Mouse (Mus musculus) forebrain, embryonic 15.5 days (tissue): ENCODE measurements at regions not wholly inside any gene's neighbourhood (a gene's known extent, or its start where the extent isn't known, plus 50 kb on each side); places are given as distances from the start of the nearest gene placed in this dataset.
A peak's percentile ranks its signal among the peaks of the same experiment; 100 is the strongest.

Source experiments
- ATAC-seq: fragments of 200-750 bp; cut with Nextera tagmentation; replicated peaks from 2 replicates; pipeline ENCODE4 v1.8.0; 2017; ENCODE audit warnings: mild to moderate bottlenecking, moderate TSS enrichment, moderate library complexity
- H3K27ac ChIP-seq: fragments of 300-500 bp; sonication (generic); replicated peaks from 2 replicates; pipeline ENCODE4 v1.5.1; 2015; ENCODE audit warnings: mild to moderate bottlenecking, inconsistent platforms
- H3K27me3 ChIP-seq: fragments of 300-500 bp; sonication (generic); 2 replicates; pipeline ENCODE4 v1.6.1; 2015; ENCODE audit warnings: inconsistent platforms
- H3K36me3 ChIP-seq: fragments of 300-500 bp; sonication (generic); 2 replicates; pipeline ENCODE4 v1.6.1; 2015; ENCODE audit warnings: mild to moderate bottlenecking, inconsistent platforms
- H3K4me1 ChIP-seq: fragments of 300-500 bp; sonication (generic); 2 replicates; pipeline ENCODE4 v1.6.1; 2015; ENCODE audit warnings: inconsistent platforms
- H3K4me2 ChIP-seq: fragments of 300-500 bp; sonication (generic); replicated peaks from 2 replicates; pipeline ENCODE4 v1.6.1; 2015; ENCODE audit warnings: mild to moderate bottlenecking, inconsistent platforms
- H3K4me3 ChIP-seq: fragments of 300-500 bp; sonication (generic); 2 replicates; pipeline ENCODE4 v1.5.1; 2015; ENCODE audit warnings: mild to moderate bottlenecking, inconsistent platforms
- H3K9ac ChIP-seq: fragments of 300-500 bp; sonication (generic); replicated peaks from 2 replicates; pipeline ENCODE4 v1.6.1; 2015; ENCODE audit warnings: mild to moderate bottlenecking, inconsistent platforms
- H3K9me3 ChIP-seq: fragments of 300-500 bp; sonication (generic); 2 replicates; pipeline ENCODE4 v1.6.1; 2016; ENCODE audit warnings: inconsistent platforms
- WGBS: fragments of 180-500 bp; shearing (Covaris S2); methylation state at CpG from one replicate; pipeline ENCODE4 v1.1.7; 2015; ENCODE audit warnings: mixed read lengths; 5-methylcytosine and 5-hydroxymethylcytosine counted together

DNA sequence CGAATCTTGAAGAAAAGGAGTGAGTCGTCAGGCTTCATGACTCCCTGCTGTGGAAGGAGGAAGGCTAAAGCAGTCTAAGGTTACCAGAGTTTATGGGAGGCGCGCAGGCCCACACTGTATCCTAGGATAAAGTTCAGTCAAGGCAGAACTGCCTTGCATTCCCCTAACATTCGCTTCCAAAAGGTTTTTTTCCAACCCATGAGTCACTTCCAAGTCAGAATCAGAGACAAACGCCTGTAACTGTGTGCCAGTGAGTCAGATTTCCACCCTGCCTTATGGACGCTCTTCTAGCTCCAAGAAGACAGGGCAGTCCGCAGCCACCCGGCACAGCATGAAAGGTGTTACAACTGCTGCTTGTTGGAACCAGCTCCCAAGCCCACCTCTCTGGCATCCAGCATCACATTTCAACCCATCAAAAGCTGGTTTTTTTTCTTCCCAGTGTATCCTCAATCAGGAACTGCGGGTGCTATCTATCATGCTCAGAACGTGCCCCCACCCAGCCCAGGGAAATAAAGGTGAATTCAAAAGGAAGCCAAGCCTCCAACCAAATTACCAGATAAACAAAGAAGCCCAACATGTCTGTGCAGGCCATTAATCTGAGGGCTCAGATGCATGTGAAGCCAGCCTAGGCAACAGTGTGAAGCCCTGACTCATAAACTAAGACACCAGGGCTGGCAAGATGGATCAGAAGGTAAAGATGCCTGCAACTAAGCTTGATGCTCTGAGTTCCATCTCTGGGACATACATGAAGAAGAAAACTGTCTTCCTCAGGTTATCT, 138.2 kb upstream of the Tbl1xr1 start:
- Histone ChIP-seq H3K27me3 (no peaks in the 10 kb centered on the region), H3K9ac (no peak overlapping the region), H3K9me3 (no peaks in the 10 kb centered on the region), H3K27ac (peak overlapping the region; percentile 52), H3K4me1 (peaks cover 43% of the 10 kb centered on the region), H3K4me3 (no peak overlapping the region), H3K4me2 (no peak overlapping the region), H3K36me3 (no peaks in the 10 kb centered on the region)
- no peak for ATAC-seq
- WGBS = 48% methylated on average over 11 of the region's 11 CpGs

DNA sequence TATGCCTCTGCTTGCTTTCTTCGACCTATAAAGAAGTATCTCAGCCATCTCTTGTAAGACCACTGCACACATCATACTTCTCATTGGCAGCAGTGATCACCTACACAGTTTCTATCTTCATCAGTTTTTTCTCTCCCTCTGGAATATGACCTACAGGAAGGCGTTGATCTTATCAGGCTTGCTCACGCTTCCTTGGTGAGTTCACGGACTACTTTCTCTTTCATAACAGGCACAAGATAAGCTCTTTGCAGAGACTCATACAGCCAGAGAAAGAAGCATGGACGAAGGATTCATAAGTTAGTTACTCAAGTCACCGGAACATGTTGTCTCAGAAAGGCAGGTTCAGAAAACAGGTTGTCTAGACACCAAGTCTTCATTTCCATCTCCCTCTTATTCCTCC, 136.7 kb upstream of the Tbl1xr1 start:
- no peak overlapping the region for H3K27ac ChIP-seq
- 95% methylated on average over 6 of the region's 6 CpGs for WGBS
- H3K9me3 ChIP-seq = no peaks in the 10 kb centered on the region

DNA sequence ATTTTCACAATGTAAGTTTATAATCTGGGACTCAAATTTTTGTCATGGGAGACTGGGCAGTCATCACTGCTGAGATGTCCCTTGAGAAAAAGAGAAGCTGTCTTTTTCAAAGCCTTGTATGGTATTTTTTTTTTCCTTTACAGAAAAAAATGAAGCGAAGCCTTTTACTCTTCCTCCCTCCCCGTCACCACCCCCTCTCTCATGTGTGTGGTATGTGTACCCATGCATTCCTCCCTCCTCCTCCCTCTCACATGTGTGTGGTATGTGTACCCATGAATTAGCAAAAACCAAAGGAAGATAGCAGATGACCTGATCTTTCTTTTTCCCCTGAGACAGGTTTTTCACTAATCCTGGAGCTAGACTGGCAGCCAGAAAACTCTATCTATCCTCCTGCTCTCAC, 134.9 kb upstream of the Tbl1xr1 start:
- no peak for ATAC-seq
- Histone ChIP-seq H3K4me2 (no peak overlapping the region), H3K4me3 (no peak overlapping the region), H3K36me3 (no peaks in the 10 kb centered on the region), H3K9me3 (no peaks in the 10 kb centered on the region), H3K9ac (no peak overlapping the region), H3K4me1 (peaks cover 19% of the 10 kb centered on the region), H3K27me3 (no peaks in the 10 kb centered on the region), H3K27ac (no peak overlapping the region)
- WGBS = 93% methylated on average over 2 of the region's 2 CpGs

More for the DNA sequence above, 136.7 kb upstream of the Tbl1xr1 start:
- peaks cover 35% of the 10 kb centered on the region for H3K4me1 ChIP-seq
- no peak overlapping the region for H3K9ac ChIP-seq
- H3K4me2 ChIP-seq = no peak overlapping the region
- no peaks in the 10 kb centered on the region for H3K36me3 ChIP-seq
- no peak overlapping the region for H3K4me3 ChIP-seq
- no peaks in the 10 kb centered on the region for H3K27me3 ChIP-seq
- ATAC-seq = no peak

DNA sequence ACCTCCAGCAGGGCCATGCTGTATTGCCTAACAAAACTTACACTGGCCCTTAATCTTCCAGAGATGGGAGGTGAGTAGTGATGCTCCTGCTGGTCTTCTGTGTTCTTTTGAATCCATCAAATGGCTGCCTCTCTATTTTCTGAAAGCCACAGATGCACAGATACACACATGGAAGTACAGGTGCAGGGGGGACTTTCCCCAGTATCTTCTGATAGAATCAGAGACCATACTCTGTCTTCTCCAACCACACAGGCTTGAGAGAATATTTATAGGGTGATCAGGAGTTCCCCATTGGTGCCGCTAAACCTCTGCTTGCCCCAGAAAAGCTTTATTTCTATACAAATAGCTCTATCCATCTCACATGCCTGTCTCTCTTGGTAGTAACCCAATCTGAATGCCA, 133.5 kb upstream of the Tbl1xr1 start:
- H3K27ac ChIP-seq = no peak overlapping the region
- no peak overlapping the region for H3K4me3 ChIP-seq
- no peaks in the 10 kb centered on the region for H3K36me3 ChIP-seq
- no peaks in the 10 kb centered on the region for H3K9me3 ChIP-seq
- no peak for ATAC-seq
- no peak overlapping the region for H3K9ac ChIP-seq
- H3K4me2 ChIP-seq = no peak overlapping the region
- peaks cover 6% of the 10 kb centered on the region for H3K4me1 ChIP-seq
- 100% methylated on average over 1 of the region's 1 CpGs for WGBS
- no peaks in the 10 kb centered on the region for H3K27me3 ChIP-seq

DNA sequence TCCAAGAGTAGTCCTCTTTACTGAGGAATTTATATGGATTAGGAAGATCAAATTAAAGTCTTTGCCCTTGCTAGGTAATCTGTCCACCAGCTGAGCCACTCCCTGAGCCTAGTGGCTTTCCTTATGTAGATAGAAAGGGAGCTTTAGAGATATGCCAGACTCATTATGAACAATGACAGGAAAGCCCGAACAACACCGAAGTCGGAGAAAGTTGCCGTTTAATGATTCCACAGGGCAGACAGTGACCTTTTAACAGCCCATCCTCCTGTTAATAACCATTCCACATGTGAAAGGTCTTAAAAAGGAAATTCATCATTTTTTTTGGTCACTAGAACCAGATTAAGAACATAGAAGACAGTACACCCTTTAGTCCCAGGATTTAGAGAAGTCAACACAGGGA, 130.7 kb upstream of the Tbl1xr1 start:
- Histone ChIP-seq H3K27ac (no peak overlapping the region), H3K4me1 (no peaks in the 10 kb centered on the region), H3K27me3 (no peaks in the 10 kb centered on the region), H3K4me2 (no peak overlapping the region), H3K9me3 (no peaks in the 10 kb centered on the region), H3K4me3 (no peak overlapping the region), H3K9ac (no peak overlapping the region), H3K36me3 (no peaks in the 10 kb centered on the region)
- WGBS = 90% methylated on average over 4 of the region's 4 CpGs
- no peak for ATAC-seq

DNA sequence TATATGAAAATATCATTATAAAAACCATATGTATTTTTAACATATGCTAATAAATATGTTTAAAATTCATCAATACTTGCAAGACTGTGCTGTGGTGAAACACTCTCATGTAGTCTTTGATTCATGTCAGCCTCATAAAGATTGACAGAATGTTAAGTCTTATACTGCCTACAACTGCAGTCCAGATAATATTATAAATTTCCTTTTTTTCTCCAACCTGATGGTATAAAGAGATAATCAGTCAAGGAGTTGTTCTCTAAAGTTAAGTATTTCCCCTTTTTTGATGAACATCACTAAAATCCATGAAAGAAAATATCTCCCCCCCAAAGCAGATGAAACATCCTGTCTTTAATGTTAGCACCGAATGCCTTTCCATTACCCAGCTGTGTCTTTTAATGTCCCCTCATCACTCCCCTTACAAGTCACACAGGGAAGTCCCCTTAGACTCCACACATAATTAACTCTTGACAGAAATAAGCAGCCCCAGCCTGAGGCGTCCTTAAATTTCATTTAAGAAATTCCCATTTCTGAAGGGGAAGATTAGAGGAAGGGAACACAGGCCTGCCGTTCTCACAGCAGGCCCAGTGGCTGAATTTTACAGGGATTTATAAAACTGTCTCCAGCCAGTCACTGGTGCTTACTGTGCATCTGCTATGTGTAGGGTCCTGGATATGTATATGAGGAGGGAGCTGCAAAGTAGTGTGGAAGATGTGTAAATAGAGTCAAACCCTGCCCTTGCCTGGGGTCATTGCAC, 129.0 kb upstream of the Tbl1xr1 start:
- H3K4me3 ChIP-seq = no peak overlapping the region
- no peak overlapping the region for H3K4me2 ChIP-seq
- H3K4me1 ChIP-seq = no peaks in the 10 kb centered on the region
- no peak for ATAC-seq
- H3K27ac ChIP-seq = no peak overlapping the region
- no peaks in the 10 kb centered on the region for H3K36me3 ChIP-seq
- WGBS = 20% methylated on average over 3 of the region's 3 CpGs
- no peak overlapping the region for H3K9ac ChIP-seq
- no peaks in the 10 kb centered on the region for H3K9me3 ChIP-seq
- no peaks in the 10 kb centered on the region for H3K27me3 ChIP-seq

DNA sequence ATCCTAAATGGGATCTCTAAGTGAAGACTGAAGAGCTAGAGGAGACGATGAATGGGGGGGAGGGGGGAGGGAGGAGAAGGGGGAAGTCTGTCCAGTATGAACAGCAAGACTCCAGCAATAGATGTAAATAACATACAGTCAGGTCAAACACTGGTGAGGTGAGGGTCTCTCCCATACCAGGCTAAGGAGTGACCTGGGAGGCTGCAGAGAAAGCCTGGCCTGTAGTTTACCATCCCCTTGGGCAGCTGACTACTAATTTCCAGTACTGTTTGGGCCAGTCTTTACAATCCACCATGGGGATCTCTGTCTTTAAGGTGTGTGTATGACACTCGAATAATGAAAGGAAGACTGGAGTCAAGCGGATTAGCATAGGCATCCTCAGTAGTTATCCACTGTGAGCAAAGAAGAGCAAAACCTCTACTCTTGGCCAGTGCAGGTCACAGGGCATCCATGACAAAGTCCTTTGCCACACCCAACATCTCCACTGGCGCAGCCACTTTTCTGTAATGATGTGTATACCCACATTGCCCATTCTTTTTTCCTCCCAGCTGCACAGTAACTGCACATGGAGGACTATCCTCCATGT, 128.3 kb upstream of the Tbl1xr1 start:
- H3K9me3 ChIP-seq = no peaks in the 10 kb centered on the region
- H3K9ac ChIP-seq = no peak overlapping the region
- no peaks in the 10 kb centered on the region for H3K4me1 ChIP-seq
- H3K36me3 ChIP-seq = no peaks in the 10 kb centered on the region
- no peaks in the 10 kb centered on the region for H3K27me3 ChIP-seq
- ATAC-seq = no peak
- WGBS = 64% methylated on average over 4 of the region's 4 CpGs
- no peak overlapping the region for H3K27ac ChIP-seq
- H3K4me2 ChIP-seq = no peak overlapping the region
- H3K4me3 ChIP-seq = no peak overlapping the region

DNA sequence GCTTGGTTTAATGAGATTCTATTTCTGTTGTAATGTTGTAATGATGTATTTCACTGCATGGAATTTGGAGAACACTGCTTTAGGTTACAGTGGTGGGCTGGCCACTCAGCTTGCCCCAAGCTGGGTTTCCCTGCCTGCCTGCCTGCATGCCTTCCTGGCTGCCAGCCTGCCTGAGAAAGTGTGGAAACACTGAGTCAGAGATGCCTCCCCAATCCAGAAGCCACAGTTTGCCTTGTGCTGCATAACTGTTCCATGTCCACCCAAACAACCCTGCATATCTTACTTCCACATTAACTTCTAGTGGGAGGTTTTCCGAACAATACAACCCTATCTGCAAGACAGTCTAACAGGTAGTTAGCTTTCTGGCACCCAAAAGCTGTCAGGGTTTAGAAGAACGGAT, 127.0 kb upstream of the Tbl1xr1 start:
- H3K36me3 ChIP-seq = no peaks in the 10 kb centered on the region
- H3K27me3 ChIP-seq = no peaks in the 10 kb centered on the region
- H3K27ac ChIP-seq = no peak overlapping the region
- WGBS = 87% methylated on average over 2 of the region's 2 CpGs
- H3K9ac ChIP-seq = no peak overlapping the region
- H3K4me1 ChIP-seq = no peaks in the 10 kb centered on the region
- no peak overlapping the region for H3K4me2 ChIP-seq
- no peak for ATAC-seq
- H3K9me3 ChIP-seq = no peaks in the 10 kb centered on the region
- no peak overlapping the region for H3K4me3 ChIP-seq

DNA sequence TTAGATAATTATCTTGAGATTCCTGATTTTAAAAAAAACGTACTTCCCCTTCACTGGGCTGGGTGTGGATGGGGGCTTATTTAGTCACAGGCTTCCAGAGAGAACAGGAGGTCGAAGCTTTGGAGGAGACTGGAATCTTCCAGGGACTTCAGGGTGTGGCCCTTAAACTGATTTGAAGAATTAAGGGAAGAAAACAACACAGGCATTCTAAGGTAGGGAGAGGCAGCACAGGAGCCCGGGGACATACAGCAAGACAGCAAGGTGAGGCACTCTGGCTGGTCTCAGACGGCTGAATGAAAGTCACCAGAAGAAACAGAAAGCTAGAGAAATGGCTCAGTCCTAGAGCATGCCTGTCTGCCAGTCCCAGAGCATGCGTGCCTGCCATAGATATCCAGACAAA, 125.9 kb upstream of the Tbl1xr1 start:
- Histone ChIP-seq H3K4me2 (no peak overlapping the region), H3K9ac (no peak overlapping the region), H3K27me3 (no peaks in the 10 kb centered on the region), H3K4me1 (no peaks in the 10 kb centered on the region), H3K4me3 (no peak overlapping the region), H3K27ac (no peak overlapping the region), H3K36me3 (no peaks in the 10 kb centered on the region), H3K9me3 (no peaks in the 10 kb centered on the region)
- 79% methylated on average over 5 of the region's 5 CpGs for WGBS
- no peak for ATAC-seq

DNA sequence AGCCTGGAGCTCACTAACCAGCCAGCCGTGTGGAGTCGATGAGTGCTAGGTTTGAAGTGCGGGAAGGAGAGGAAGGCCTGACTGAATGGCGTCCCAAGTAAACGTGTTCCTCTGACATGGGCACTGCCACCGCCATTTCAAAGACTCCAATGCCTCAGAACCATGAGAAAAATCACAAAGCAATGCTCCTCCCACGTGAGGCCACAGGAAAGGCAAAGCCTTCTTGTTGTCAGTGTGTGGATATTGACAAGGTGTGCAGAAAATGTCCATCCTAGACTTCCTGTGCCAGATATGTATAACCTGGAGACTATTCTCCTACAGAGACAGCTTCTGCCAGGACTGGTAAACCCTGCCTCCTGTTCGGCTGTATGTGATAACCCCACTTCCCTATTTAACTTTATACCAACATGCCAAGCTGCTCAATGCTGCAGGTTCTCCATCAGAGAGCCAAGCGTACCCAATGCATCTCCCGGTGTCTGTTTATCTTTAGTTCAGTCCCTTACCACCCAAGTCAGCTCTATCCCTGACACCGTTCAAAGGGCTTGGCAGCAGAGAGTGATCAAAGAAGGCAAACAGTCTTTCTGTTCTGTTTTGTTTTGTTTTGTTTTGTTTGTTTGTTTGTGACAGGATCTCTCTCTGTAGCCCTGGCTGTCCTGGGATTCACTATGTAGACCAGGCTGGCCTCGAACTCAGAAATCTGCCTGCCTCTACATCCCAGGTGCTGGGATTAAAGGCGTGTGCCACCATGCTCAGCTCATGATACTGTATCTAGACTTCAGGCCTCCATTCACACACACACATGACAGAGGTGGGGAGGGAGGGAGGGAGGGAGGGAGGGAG, 124.8 kb upstream of the Tbl1xr1 start:
- H3K4me1 ChIP-seq = no peaks in the 10 kb centered on the region
- H3K9ac ChIP-seq = no peak overlapping the region
- no peak for ATAC-seq
- WGBS = 89% methylated on average over 13 of the region's 13 CpGs
- H3K27me3 ChIP-seq = no peaks in the 10 kb centered on the region
- no peaks in the 10 kb centered on the region for H3K36me3 ChIP-seq
- H3K4me2 ChIP-seq = no peak overlapping the region
- H3K4me3 ChIP-seq = no peak overlapping the region
- no peaks in the 10 kb centered on the region for H3K9me3 ChIP-seq
- H3K27ac ChIP-seq = no peak overlapping the region

DNA sequence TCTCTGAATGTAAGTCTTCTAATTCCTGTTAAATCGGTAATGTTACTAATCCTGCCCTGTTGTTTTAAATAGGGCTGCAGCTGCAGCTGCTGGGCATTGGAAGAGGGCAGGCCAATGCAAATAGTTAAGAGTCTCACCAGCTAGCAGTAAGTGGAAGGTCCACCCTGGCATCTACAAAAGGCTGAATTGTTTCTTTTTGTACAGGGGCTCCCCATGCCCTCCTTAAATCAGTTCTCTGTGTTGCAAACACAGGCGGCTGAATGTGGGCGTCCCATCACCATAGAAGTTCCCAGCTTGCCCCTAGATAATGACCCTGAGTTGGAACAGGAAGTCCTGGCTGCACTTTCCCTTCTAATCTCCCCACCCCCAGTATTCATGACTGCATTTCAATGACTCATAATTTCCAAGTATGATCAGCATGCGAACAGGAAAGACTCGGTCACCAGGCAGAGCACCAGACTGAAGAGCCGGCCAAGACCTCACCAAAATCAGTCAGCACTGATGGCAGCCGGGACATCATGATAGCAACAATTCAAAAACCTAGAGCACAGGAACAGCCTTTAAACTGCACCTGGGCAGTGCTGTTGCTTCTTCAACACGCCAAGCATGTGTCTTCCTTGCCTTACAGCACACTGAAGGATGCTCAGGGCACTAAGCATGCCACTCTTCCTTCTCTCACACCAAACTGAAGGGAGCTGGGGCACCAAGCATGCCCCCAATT, 123.6 kb upstream of the Tbl1xr1 start:
- H3K27me3 ChIP-seq = no peaks in the 10 kb centered on the region
- H3K9ac ChIP-seq = no peak overlapping the region
- H3K4me1 ChIP-seq = no peaks in the 10 kb centered on the region
- peak; percentile 71 for ATAC-seq
- 39% methylated on average over 8 of the region's 8 CpGs for WGBS
- no peaks in the 10 kb centered on the region for H3K9me3 ChIP-seq
- H3K4me2 ChIP-seq = no peak overlapping the region
- no peak overlapping the region for H3K27ac ChIP-seq
- H3K36me3 ChIP-seq = no peaks in the 10 kb centered on the region
- H3K4me3 ChIP-seq = no peak overlapping the region
